Mouse (Mus musculus): ENCODE data around the gene Isg15.
A peak's percentile ranks its signal among the peaks of the same experiment; 100 is the strongest.

The Isg15 gene

DNA sequence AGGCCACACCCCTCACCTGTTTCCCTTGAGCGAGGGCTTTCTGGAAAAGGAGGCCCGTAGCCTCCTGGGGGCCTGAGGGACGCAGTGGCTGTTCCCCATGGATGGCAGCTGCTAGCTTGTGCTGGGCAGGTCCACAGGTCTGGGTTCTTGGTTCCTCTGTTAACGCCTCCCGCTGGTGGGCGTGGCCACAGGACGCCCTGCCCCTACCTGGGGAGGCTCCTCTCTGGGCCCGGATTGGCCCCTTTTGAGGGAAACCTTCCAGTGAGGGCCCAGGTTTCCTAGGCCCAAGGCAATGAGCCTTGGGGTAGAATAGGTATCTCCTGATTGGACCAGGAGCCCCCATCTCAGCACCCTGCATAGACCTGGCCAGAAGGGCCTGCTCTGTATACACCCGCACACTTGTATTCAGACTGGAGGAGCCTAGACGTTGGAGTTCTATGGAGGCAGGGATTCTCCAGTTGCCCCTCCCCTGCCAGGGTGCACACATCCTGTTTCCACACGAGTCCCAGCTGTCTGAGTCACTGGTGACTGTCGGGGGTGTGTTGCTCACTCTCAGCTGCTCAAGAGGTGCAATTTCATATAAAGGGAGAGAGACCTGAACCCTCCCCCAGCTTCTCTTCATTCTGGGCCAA lies 27.9 kb upstream of the Isg15 start:
- TF ChIP-seq NANOG (IDR thresholded peaks at IDR 0.05; ENCODE audit: borderline replicate concordance, low read length) (no peak), CTCF (conservative IDR thresholded peaks at IDR 0.05; ENCODE audit: low read length) (no peak), POU5F1 (IDR thresholded peaks at IDR 0.05; ENCODE audit: borderline replicate concordance, low read length) (no peak)
- Histone ChIP-seq H3K9me3 (ENCODE audit: low read length) (no peaks in the 10 kb centered on the region), H3K27me3 (ENCODE audit: insufficient read depth, low read length) (peaks cover 17% of the 10 kb centered on the region), H3K4me1 (replicated peaks; ENCODE audit: low read depth, low read length) (peaks cover 49% of the 10 kb centered on the region), H3K36me3 (ENCODE audit: insufficient read depth, low read length) (peaks cover 51% of the 10 kb centered on the region), H3K4me3 (replicated peaks; ENCODE audit: low read length) (peak overlapping the region; percentile 73)

DNA sequence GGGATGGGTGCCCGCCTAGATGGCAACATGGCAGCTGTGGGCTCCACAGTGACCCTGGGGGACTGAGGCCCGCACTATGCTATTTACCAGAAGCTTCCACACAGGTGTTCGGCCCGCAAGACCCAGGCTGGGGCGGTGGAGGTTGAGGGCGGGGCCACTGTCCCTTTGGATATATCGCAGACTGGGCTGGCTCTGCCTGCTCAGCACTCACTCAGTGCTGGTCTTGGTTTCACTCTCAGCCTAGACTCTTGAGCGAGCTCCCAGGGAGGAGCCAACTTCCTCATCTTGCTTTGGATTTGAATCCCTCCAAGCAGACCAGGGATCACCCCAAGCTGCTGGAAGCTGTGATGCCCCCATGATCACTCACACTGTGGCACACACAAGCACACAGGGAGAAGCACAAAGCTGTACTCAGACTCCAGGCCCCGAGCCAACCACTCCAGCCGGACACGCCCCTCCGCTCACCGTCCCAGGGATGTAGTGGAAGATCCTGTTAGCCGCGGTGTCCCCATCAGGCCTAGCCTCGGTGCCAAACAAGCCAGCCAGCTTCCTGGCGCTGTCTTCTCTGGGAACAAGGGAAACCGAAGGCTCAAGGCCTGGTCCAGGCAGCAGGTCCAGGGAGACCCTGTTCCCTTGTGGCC lies 27.3 kb upstream of the Isg15 start:
- H3K4me3 ChIP-seq (replicated peaks; ENCODE audit: low read length) = peak overlapping the region; percentile 73
- H3K4me1 ChIP-seq (replicated peaks; ENCODE audit: low read depth, low read length) = peaks cover 42% of the 10 kb centered on the region
- peaks cover 47% of the 10 kb centered on the region for H3K36me3 ChIP-seq (ENCODE audit: insufficient read depth, low read length)
- no peaks in the 10 kb centered on the region for H3K9me3 ChIP-seq (ENCODE audit: low read length)
- TF ChIP-seq CTCF (conservative IDR thresholded peaks at IDR 0.05; ENCODE audit: low read length) (no peak), POU5F1 (IDR thresholded peaks at IDR 0.05; ENCODE audit: borderline replicate concordance, low read length) (no peak), NANOG (IDR thresholded peaks at IDR 0.05; ENCODE audit: borderline replicate concordance, low read length) (no peak)
- H3K27me3 ChIP-seq (ENCODE audit: insufficient read depth, low read length) = peaks cover 16% of the 10 kb centered on the region

DNA sequence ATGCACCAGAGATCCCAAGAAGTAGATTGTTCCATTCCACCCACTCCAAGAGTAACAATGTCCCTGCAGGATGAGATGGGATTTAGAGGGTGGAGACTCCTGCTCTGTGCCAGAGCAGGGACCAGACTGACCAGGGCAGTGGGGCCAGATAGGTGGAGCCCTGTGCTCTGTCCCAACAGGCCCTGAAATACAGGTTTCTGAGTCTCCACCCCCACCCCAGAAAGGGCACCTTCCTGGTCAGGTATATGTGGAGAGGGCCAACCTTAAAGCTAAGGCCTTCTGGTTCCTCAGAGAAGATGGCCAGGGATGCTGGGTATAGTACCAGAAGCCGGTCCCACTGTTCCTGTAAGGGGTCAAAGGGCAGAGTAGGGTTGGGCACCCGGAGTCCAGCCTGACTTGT lies 23.7 kb upstream of the Isg15 start:
- TF ChIP-seq NANOG (IDR thresholded peaks at IDR 0.05; ENCODE audit: borderline replicate concordance, low read length) (no peak), POU5F1 (IDR thresholded peaks at IDR 0.05; ENCODE audit: borderline replicate concordance, low read length) (no peak), CTCF (conservative IDR thresholded peaks at IDR 0.05; ENCODE audit: low read length) (no peak)

DNA sequence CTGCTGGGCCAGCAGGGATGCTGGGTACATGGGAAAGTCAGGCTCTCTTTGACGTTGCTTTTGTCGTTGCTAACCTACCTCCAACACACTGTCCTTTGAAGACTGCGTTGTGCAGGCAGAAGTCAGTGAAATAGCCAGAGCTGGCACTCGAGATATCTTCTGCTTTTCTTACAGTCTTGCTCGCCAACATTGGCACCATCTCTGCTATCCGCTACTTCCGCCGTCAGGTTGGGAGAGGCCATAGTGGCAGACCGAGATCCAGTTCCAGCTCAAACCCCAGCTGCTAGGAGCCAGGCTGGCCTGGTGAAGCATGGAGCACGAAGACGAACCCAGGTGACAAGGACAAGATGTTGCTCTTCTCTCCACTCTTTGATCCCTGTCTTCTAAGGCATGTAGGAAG lies 19.3 kb upstream of the Isg15 start:
- no peak overlapping the region for H3K4me3 ChIP-seq (replicated peaks; ENCODE audit: low read length)
- peaks cover 7% of the 10 kb centered on the region; the same call in 1 of the 2 replicates for H3K36me3 ChIP-seq (ENCODE audit: insufficient read depth, low read length)
- H3K27me3 ChIP-seq (ENCODE audit: insufficient read depth, low read length) = peaks cover 57% of the 10 kb centered on the region

More for the DNA sequence above, 23.7 kb upstream of the Isg15 start:
- H3K9me3 ChIP-seq (ENCODE audit: low read length) = no peaks in the 10 kb centered on the region
- H3K27me3 ChIP-seq (ENCODE audit: insufficient read depth, low read length) = peaks cover 29% of the 10 kb centered on the region
- H3K36me3 ChIP-seq (ENCODE audit: insufficient read depth, low read length) = peaks cover 11% of the 10 kb centered on the region
- no peak overlapping the region for H3K4me3 ChIP-seq (replicated peaks; ENCODE audit: low read length)
- H3K4me1 ChIP-seq (replicated peaks; ENCODE audit: low read depth, low read length) = peaks cover 29% of the 10 kb centered on the region

DNA sequence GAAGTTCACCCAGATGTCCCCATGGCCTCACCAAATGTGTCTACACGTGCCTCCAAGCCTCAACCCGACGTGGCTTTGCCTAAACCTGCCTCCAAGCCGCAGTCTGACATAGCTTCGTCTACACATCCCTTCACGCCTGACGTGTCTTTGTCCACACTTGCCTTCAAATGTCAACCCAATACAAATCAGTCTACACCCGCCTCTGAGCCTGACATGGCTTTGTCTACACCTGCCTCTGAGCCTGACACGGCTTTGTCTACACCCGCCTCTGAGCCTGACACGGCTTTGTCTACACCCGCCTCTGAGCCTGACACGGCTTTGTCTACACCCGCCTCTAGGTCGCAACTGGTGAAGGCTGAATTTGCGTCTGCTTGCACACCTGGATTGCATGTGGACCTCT lies 17.2 kb upstream of the Isg15 start:
- Histone ChIP-seq H3K4me3 (replicated peaks; ENCODE audit: low read length) (no peak overlapping the region), H3K36me3 (ENCODE audit: insufficient read depth, low read length) (no peaks in the 10 kb centered on the region), H3K4me1 (replicated peaks; ENCODE audit: low read depth, low read length) (peaks cover 7% of the 10 kb centered on the region), H3K9me3 (ENCODE audit: low read length) (no peaks in the 10 kb centered on the region), H3K27me3 (ENCODE audit: insufficient read depth, low read length) (peaks cover 44% of the 10 kb centered on the region)
- TF ChIP-seq CTCF (conservative IDR thresholded peaks at IDR 0.05; ENCODE audit: low read length) (no peak), NANOG (IDR thresholded peaks at IDR 0.05; ENCODE audit: borderline replicate concordance, low read length) (no peak), POU5F1 (IDR thresholded peaks at IDR 0.05; ENCODE audit: borderline replicate concordance, low read length) (no peak)

More for the DNA sequence above, 19.3 kb upstream of the Isg15 start:
- H3K9me3 ChIP-seq (ENCODE audit: low read length) = no peaks in the 10 kb centered on the region
- TF ChIP-seq NANOG (IDR thresholded peaks at IDR 0.05; ENCODE audit: borderline replicate concordance, low read length) (no peak), CTCF (conservative IDR thresholded peaks at IDR 0.05; ENCODE audit: low read length) (no peak), POU5F1 (IDR thresholded peaks at IDR 0.05; ENCODE audit: borderline replicate concordance, low read length) (no peak)
- H3K4me1 ChIP-seq (replicated peaks; ENCODE audit: low read depth, low read length) = 0 out of 2 replicates have a peak, but pooled peaks cover 5% of the 10 kb centered on the region

DNA sequence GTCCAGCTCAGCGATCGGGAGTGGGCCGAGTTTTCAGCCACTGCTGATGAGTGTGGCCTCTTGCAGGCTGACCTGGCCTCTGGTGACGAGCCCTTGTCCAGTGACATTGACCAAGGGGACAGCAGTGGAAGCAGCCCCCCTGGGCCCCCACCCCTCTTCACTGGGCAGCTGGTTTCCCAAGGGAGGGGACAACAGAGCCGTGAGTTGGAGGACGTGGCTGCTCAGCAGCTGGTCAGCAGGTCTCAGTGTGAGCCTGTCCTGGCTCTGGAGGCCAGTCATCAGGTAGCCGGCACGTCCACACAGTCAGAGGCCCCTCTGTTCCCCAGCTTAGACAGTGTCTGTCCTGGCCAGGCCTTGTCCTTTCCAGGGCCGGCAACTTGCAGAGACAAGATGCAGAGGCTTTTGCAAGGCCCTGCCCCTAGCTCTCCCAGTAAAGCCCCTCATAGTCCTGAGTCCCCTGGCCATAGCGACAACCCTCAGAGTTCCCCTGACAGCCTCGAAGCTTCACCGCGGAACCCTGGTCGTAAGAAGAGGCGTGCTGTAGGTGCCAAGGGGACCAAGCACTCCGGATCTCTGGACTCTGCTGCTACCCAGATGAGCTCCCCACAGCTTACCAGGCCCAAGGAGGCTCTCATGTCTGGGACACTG lies 16.5 kb upstream of the Isg15 start:
- Histone ChIP-seq H3K9me3 (ENCODE audit: low read length) (no peaks in the 10 kb centered on the region), H3K36me3 (ENCODE audit: insufficient read depth, low read length) (no peaks in the 10 kb centered on the region), H3K27me3 (ENCODE audit: insufficient read depth, low read length) (peaks cover 39% of the 10 kb centered on the region), H3K4me3 (replicated peaks; ENCODE audit: low read length) (no peak overlapping the region), H3K4me1 (replicated peaks; ENCODE audit: low read depth, low read length) (peaks cover 7% of the 10 kb centered on the region)
- TF ChIP-seq NANOG (IDR thresholded peaks at IDR 0.05; ENCODE audit: borderline replicate concordance, low read length) = no peak
- no peak for TF ChIP-seq CTCF (conservative IDR thresholded peaks at IDR 0.05; ENCODE audit: low read length)
- no peak for TF ChIP-seq POU5F1 (IDR thresholded peaks at IDR 0.05; ENCODE audit: borderline replicate concordance, low read length)

DNA sequence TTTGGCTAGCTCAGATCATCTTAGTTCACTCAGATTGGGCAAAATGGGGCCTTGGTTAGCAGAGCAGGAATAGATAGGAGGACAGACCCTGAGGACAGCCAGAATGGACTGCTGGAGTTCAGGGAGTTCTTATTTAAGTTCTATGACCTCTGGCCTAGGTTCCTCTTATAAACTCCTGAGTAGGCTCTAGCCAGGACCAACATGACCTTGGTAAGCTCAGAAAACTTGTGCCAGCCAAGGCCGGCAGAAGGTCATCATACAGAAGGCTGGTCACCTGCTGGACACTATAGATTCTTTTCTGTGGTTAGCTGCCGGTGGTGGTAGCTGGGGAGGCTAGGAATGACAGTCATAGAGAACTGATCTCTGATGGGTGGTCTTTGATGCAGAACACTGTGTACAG lies 15.6 kb upstream of the Isg15 start:
- no peak overlapping the region for H3K4me3 ChIP-seq (replicated peaks; ENCODE audit: low read length)
- peaks cover 36% of the 10 kb centered on the region for H3K27me3 ChIP-seq (ENCODE audit: insufficient read depth, low read length)
- TF ChIP-seq POU5F1 (IDR thresholded peaks at IDR 0.05; ENCODE audit: borderline replicate concordance, low read length) = no peak
- TF ChIP-seq CTCF (conservative IDR thresholded peaks at IDR 0.05; ENCODE audit: low read length) = no peak
- no peak for TF ChIP-seq NANOG (IDR thresholded peaks at IDR 0.05; ENCODE audit: borderline replicate concordance, low read length)
- H3K36me3 ChIP-seq (ENCODE audit: insufficient read depth, low read length) = no peaks in the 10 kb centered on the region
- H3K9me3 ChIP-seq (ENCODE audit: low read length) = no peaks in the 10 kb centered on the region
- H3K4me1 ChIP-seq (replicated peaks; ENCODE audit: low read depth, low read length) = peaks cover 7% of the 10 kb centered on the region

DNA sequence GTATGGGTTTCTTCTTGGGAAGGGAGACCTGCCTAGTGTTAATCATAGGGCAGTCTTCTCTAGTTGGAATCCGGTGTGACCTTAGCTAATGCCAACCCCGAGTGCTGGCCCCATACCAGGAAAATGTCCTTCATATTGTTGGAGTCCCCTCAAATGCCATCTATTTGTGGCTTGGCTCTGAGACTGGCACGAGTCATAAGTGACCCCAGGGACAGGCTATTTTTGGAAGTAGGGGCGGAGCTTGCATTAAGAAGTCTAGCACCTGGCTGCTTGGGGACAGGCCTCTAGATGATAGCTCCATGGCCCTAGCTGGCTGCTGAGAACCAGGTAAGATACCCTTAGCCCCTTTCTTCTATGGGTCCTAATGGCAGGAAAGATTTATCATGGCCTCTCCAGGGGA lies 15.0 kb upstream of the Isg15 start, which contains the start of gene Perm1:
Gene Perm1 (plus strand): TSS at position 220 of the 400 bp plus-strand sequence.
- H3K27me3 ChIP-seq (ENCODE audit: insufficient read depth, low read length) = peaks cover 37% of the 10 kb centered on the region
- no peaks in the 10 kb centered on the region for H3K36me3 ChIP-seq (ENCODE audit: insufficient read depth, low read length)
- TF ChIP-seq NANOG (IDR thresholded peaks at IDR 0.05; ENCODE audit: borderline replicate concordance, low read length) (no peak), POU5F1 (IDR thresholded peaks at IDR 0.05; ENCODE audit: borderline replicate concordance, low read length) (no peak), CTCF (conservative IDR thresholded peaks at IDR 0.05; ENCODE audit: low read length) (no peak)
- H3K9me3 ChIP-seq (ENCODE audit: low read length) = no peaks in the 10 kb centered on the region
- H3K4me1 ChIP-seq (replicated peaks; ENCODE audit: low read depth, low read length) = peaks cover 7% of the 10 kb centered on the region
- no peak within 1 kb of the TSS for H3K4me3 ChIP-seq (replicated peaks; ENCODE audit: low read length)

All from E14TG2a.4 (cell line).